Mouse (Mus musculus) megakaryocyte-erythroid progenitor cell, adult 5 weeks (primary cell): ENCODE measurements around the gene Surf6. TPM values are rescaled to one million over a fixed set of nuclear protein-coding genes. Genes with fewer than 3 reads are reported as not detected.

Source experiments
- polyA plus RNA-seq: library from polyadenylated mRNA; stranded (reverse); fragments of >175 nt; gene quantifications from 2 replicates; pipeline ENCODE4 v1.2.3, GENCODE M21; 2012

The Surf6 gene
- polyA plus RNA-seq: 30.5 and 44.3 TPM in 2 replicates

GRCm38 (mm10) chr2:26902467-26903220, at the start of gene Surf6:
Surf6 (minus strand) TSS chr2:26902879.

GRCm38 (mm10) chr2:26933304-26934055, 30.8 kb upstream of the Surf6 start, which contains the start of the genes Surf4 and Stkld1:
Surf4 (minus strand) TSS chr2:26933928.
Stkld1 (plus strand) TSS chr2:26934047.

GRCm38 (mm10) chr2:26915927-26916728, 13.4 kb upstream of the Surf6 start, which contains the start of the genes Surf2 and Surf1:
Surf2 (plus strand) TSS chr2:26916367.
Surf1 (minus strand) TSS chr2:26916530.

GRCm38 (mm10) chr2:26910124-26910993, 7.7 kb upstream of the Surf6 start, which contains the start of the genes Med22 and Rpl7a:
Med22 (minus strand) TSS chr2:26910677.
Rpl7a (plus strand) TSS chr2:26910764.

GRCm38 (mm10) chr2:26864879-26865278, 37.8 kb downstream of the Surf6 start, which contains the start of gene Abo:
Abo (minus strand) TSS chr2:26864979.

Other genes with a start within 250 kb of the Surf6 start
- 0.12 TPM in 1 of 2 replicates, not detected in the other for gene Lcn4, start 231.6 kb downstream of the Surf6 start, polyA plus RNA-seq
- gene Abo, start 37.9 kb downstream of the Surf6 start, polyA plus RNA-seq: not detected in 2 replicates
- 75.8 and 91.1 TPM in 2 replicates for gene Med22, start 7.8 kb upstream of the Surf6 start, polyA plus RNA-seq
- 5,818 and 6,070 TPM in 2 replicates for gene Rpl7a, start 7.9 kb upstream of the Surf6 start, polyA plus RNA-seq
- gene Surf2, start 13.5 kb upstream of the Surf6 start, polyA plus RNA-seq: 6.4 and 9.5 TPM in 2 replicates
- gene Surf1, start 13.7 kb upstream of the Surf6 start, polyA plus RNA-seq: 26.2 and 27.9 TPM in 2 replicates
- gene Surf4, start 31.0 kb upstream of the Surf6 start, polyA plus RNA-seq: 149 and 184 TPM in 2 replicates
- gene Stkld1, start 31.2 kb upstream of the Surf6 start, polyA plus RNA-seq: 0.22 and 0.30 TPM in 2 replicates
- 132 and 133 TPM in 2 replicates for gene Rexo4, start 61.5 kb upstream of the Surf6 start, polyA plus RNA-seq
- gene Adamts13, start 70.5 kb upstream of the Surf6 start, polyA plus RNA-seq: 0.12 and 0.45 TPM in 2 replicates
- 11.0 and 11.4 TPM in 2 replicates for gene Cacfd1, start 107.0 kb upstream of the Surf6 start, polyA plus RNA-seq
- 10.4 and 13.4 TPM in 2 replicates for gene Slc2a6, start 125.1 kb upstream of the Surf6 start, polyA plus RNA-seq
- not detected in 2 replicates for gene Mymk, start 169.3 kb upstream of the Surf6 start, polyA plus RNA-seq
- gene Adamtsl2, start 176.5 kb upstream of the Surf6 start, polyA plus RNA-seq: not detected in 2 replicates
- not detected in 2 replicates for gene Fam163b, start 239.6 kb upstream of the Surf6 start, polyA plus RNA-seq